Mouse (Mus musculus): Measurements from ENCODE around the gene Pakap. TPM values are rescaled to one million over a fixed set of nuclear protein-coding genes. Genes with fewer than 3 reads are reported as not detected.

Gene Pakap
- polyA plus RNA-seq, 1 experiment from 2014 or later, result 12.6 TPM

DNA sequence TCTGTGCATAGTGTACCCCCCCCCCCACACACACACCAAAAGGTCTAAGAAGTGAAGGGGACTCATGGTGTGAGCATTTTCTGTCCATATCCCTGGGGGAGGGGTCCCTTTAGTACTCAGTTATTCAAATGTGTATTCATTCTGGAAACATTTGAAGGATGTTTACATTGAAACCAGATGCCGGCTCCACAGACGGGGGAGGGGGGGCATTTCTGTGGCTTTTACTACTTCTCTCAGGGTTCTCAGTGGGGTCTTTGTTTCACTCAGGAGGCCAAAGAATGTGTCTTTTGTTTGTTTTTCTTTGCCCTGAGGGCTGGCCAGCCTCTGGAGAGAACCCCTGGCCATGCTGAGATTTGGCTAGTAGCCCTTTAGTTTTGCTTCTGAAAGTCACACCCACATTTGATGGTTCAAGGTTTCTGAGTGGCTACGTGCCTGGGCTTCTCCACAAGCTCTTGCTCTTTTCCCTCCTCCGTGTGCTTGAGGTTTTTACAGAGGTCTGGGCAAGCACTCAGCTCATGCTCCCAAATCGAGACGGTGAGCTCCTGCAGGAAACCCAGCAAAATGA lies 24.2 kb upstream of the Pakap start:
- no peak overlapping the region for H3K4me3 ChIP-seq (replicated peaks; ENCODE audit: low read length)
- H3K9ac ChIP-seq, result no peak overlapping the region
- no peaks in the 10 kb centered on the region for H3K27me3 ChIP-seq (ENCODE audit: control insufficient read depth, insufficient read depth, low read length)
- H3K9me3 ChIP-seq (ENCODE audit: control insufficient read depth, low read length), result no peaks in the 10 kb centered on the region
- no peaks in the 10 kb centered on the region for H3K4me1 ChIP-seq (replicated peaks; ENCODE audit: control insufficient read depth, insufficient read depth, low read length)
- WGBS, result 7% methylated on average over 6 of the region's 6 CpGs
- ATAC-seq (ENCODE audit: low FRiP score), result peak; percentile 73; the same call in 1 of the 2 replicates
- DNase-seq (ENCODE audit: low spot score), result peak; percentile 47
- no peak overlapping the region for H3K27ac ChIP-seq
- no peak overlapping the region for H3K4me2 ChIP-seq (replicated peaks)
- no peaks in the 10 kb centered on the region for H3K36me3 ChIP-seq (replicated peaks; ENCODE audit: control insufficient read depth, insufficient read depth)

DNA sequence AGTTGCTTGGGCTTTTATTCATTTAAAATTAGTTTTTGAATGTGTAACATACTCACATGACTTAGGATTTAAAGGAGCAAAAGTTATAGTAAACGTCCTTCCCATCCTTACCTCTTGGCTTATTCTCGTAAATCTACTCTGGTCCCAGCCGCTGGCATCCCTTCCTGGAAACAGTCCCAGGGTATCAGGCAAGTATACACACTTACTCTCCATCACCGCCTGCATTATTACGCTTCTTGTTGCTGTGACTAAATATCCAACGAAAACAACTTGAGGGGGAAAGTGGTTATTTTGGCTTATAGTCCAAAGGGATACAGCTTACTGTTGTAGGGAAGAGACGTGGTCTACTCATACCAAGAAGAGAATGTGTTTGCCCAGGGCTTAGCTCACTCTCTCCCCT lies 20.2 kb upstream of the Pakap start:
- ATAC-seq (ENCODE audit: low FRiP score), result no peak
- H3K27me3 ChIP-seq (ENCODE audit: control insufficient read depth, insufficient read depth, low read length), result no peaks in the 10 kb centered on the region
- DNase-seq (ENCODE audit: low spot score), result no peak
- H3K4me2 ChIP-seq (replicated peaks), result no peak overlapping the region
- H3K9me3 ChIP-seq (ENCODE audit: control insufficient read depth, low read length), result no peaks in the 10 kb centered on the region
- H3K4me3 ChIP-seq (replicated peaks; ENCODE audit: low read length), result no peak overlapping the region
- WGBS, result 91% methylated on average over 7 of the region's 7 CpGs
- no peak overlapping the region for H3K27ac ChIP-seq
- no peaks in the 10 kb centered on the region for H3K4me1 ChIP-seq (replicated peaks; ENCODE audit: control insufficient read depth, insufficient read depth, low read length)
- H3K36me3 ChIP-seq (replicated peaks; ENCODE audit: control insufficient read depth, insufficient read depth), result no peaks in the 10 kb centered on the region
- H3K9ac ChIP-seq, result no peak overlapping the region

DNA sequence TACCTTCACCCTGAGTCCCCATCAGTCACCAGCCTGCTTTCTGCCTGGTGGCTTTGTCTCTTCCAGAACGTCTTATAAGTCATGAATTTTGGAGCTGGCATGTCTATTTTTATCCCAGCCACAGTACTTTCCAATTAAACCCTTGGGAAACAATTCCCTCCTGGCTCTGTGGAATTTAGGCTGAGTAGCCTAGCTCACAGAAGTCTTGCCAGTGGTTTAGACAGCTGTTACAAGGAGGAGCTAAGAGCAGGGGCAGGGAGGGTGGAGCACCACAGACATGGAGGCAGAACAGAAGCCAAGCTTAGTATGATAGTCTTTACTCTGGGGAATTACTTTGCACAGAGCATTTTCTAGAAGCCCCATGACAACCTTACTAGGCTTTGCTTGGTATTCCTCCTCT lies 17.8 kb upstream of the Pakap start:
- H3K9ac ChIP-seq, result no peak overlapping the region
- DNase-seq (ENCODE audit: low spot score) (no peak), ATAC-seq (ENCODE audit: low FRiP score) (no peak)
- H3K4me3 ChIP-seq (replicated peaks; ENCODE audit: low read length), result no peak overlapping the region
- no peaks in the 10 kb centered on the region for H3K9me3 ChIP-seq (ENCODE audit: control insufficient read depth, low read length)
- WGBS, result 50% methylated on average over 1 of the region's 1 CpGs
- H3K4me2 ChIP-seq (replicated peaks), result no peak overlapping the region
- no peaks in the 10 kb centered on the region for H3K4me1 ChIP-seq (replicated peaks; ENCODE audit: control insufficient read depth, insufficient read depth, low read length)
- H3K36me3 ChIP-seq (replicated peaks; ENCODE audit: control insufficient read depth, insufficient read depth), result no peaks in the 10 kb centered on the region
- no peaks in the 10 kb centered on the region for H3K27me3 ChIP-seq (ENCODE audit: control insufficient read depth, insufficient read depth, low read length)
- no peak overlapping the region for H3K27ac ChIP-seq

DNA sequence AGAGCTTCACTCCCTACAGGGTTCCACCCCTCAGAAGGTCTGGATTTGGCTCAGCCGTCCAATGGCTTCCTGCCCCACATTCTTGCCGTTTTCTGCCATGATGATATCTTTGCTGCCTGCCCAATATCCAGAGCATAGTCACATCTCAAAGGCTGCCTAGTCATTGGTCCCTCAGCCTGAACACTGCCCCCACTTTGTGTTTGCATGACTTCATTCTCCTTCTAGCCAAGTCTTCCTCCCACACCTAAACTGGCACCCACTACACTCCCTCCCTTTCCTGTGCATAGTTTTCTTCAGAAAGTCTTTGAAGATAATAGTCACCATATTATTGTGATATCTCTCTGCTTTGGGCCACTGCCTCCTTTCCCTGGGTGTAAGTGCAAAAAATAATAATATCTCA lies 10.9 kb upstream of the Pakap start:
- Histone ChIP-seq H3K36me3 (replicated peaks; ENCODE audit: control insufficient read depth, insufficient read depth) (no peaks in the 10 kb centered on the region), H3K27me3 (ENCODE audit: control insufficient read depth, insufficient read depth, low read length) (no peaks in the 10 kb centered on the region), H3K27ac (no peak overlapping the region), H3K9ac (no peak overlapping the region), H3K9me3 (ENCODE audit: control insufficient read depth, low read length) (no peaks in the 10 kb centered on the region), H3K4me2 (replicated peaks) (no peak overlapping the region), H3K4me1 (replicated peaks; ENCODE audit: control insufficient read depth, insufficient read depth, low read length) (no peaks in the 10 kb centered on the region), H3K4me3 (replicated peaks; ENCODE audit: low read length) (no peak overlapping the region)
- no peak for ATAC-seq (ENCODE audit: low FRiP score)
- no peak for DNase-seq (ENCODE audit: low spot score)
- 81% methylated on average over 2 of the region's 2 CpGs for WGBS

DNA sequence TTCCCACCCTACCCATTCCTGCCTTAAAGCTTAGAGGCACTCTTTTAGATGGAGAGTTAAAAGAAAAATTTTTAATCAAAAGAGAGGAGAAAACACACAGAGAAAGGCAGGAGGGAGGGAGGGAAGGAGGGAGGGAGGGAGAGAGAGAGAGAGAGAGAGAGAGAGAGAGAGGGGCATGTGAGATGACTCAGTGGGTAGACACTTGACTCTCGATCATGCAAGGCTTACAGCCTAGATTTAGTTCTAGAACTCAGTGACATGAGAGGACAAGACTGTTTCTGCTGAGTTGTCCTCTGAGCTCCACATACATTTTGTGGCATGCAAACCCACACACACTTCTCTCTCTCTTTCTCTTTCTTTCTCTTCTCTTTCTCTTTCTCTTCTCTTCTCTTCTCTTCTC lies 8.5 kb upstream of the Pakap start:
- H3K9me3 ChIP-seq (ENCODE audit: control insufficient read depth, low read length), result no peaks in the 10 kb centered on the region
- WGBS, result 100% methylated on average over 1 of the region's 1 CpGs
- no peak overlapping the region for H3K4me3 ChIP-seq (replicated peaks; ENCODE audit: low read length)
- ATAC-seq (ENCODE audit: low FRiP score) (no peak), DNase-seq (ENCODE audit: low spot score) (no peak)
- no peaks in the 10 kb centered on the region; the same call in 1 of the 2 replicates for H3K27me3 ChIP-seq (ENCODE audit: control insufficient read depth, insufficient read depth, low read length)
- no peaks in the 10 kb centered on the region for H3K4me1 ChIP-seq (replicated peaks; ENCODE audit: control insufficient read depth, insufficient read depth, low read length)
- no peak overlapping the region for H3K9ac ChIP-seq
- H3K36me3 ChIP-seq (replicated peaks; ENCODE audit: control insufficient read depth, insufficient read depth), result no peaks in the 10 kb centered on the region
- H3K4me2 ChIP-seq (replicated peaks), result no peak overlapping the region
- H3K27ac ChIP-seq, result no peak overlapping the region

DNA sequence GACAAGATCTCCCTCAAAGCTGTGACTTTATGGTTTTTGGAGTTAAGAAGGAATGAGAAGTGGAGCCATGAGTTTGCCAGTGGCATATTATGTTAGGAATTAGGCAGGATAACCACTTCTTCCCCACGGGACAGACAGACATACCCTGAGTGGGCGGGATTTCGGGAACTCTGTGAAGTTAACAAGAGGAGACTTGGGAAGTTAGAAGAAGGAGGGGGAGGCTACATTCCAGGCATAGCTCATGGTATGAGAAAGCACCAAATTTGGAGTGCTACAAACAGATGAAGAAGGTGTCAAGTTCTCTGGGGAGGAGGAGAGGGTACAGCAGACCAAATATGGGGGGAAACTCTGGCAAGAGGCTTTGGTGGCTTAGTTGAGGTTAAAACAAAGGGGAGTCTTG lies 8.0 kb upstream of the Pakap start:
- no peak overlapping the region for H3K27ac ChIP-seq
- H3K4me2 ChIP-seq (replicated peaks), result no peak overlapping the region
- 74% methylated on average over 3 of the region's 3 CpGs for WGBS
- ATAC-seq (ENCODE audit: low FRiP score) (no peak), DNase-seq (ENCODE audit: low spot score) (no peak)
- no peaks in the 10 kb centered on the region for H3K4me1 ChIP-seq (replicated peaks; ENCODE audit: control insufficient read depth, insufficient read depth, low read length)
- no peaks in the 10 kb centered on the region; the same call in 1 of the 2 replicates for H3K27me3 ChIP-seq (ENCODE audit: control insufficient read depth, insufficient read depth, low read length)
- H3K9ac ChIP-seq, result no peak overlapping the region
- H3K36me3 ChIP-seq (replicated peaks; ENCODE audit: control insufficient read depth, insufficient read depth), result no peaks in the 10 kb centered on the region
- no peaks in the 10 kb centered on the region for H3K9me3 ChIP-seq (ENCODE audit: control insufficient read depth, low read length)
- no peak overlapping the region for H3K4me3 ChIP-seq (replicated peaks; ENCODE audit: low read length)

DNA sequence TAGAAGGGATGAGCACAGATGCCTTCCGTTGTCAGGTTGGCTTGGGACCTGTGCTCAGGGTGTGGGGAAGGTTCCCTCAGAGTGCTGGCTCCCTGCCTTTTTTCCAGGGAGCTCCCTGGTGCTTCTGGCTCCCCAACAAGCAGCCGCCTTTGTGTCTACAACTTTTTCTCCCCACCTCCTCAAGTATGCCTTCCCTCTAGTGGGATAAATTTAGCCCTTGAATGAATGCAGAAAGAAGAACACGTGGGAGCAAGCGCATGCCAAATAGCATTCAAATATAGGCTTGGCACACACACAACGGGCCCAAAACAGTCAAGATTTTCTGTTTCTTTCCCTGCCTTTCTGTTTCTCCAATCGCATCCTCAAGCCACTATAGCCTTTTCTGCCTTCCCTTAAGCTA lies 6.9 kb upstream of the Pakap start:
- Histone ChIP-seq H3K4me2 (replicated peaks) (no peak overlapping the region), H3K4me3 (replicated peaks; ENCODE audit: low read length) (no peak overlapping the region), H3K27me3 (ENCODE audit: control insufficient read depth, insufficient read depth, low read length) (no peaks in the 10 kb centered on the region; the same call in 1 of the 2 replicates), H3K36me3 (replicated peaks; ENCODE audit: control insufficient read depth, insufficient read depth) (no peaks in the 10 kb centered on the region), H3K9me3 (ENCODE audit: control insufficient read depth, low read length) (no peaks in the 10 kb centered on the region), H3K27ac (no peak overlapping the region), H3K9ac (no peak overlapping the region), H3K4me1 (replicated peaks; ENCODE audit: control insufficient read depth, insufficient read depth, low read length) (no peaks in the 10 kb centered on the region)
- ATAC-seq (ENCODE audit: low FRiP score), result no peak
- 62% methylated on average over 6 of the region's 6 CpGs for WGBS
- DNase-seq (ENCODE audit: low spot score), result no peak

DNA sequence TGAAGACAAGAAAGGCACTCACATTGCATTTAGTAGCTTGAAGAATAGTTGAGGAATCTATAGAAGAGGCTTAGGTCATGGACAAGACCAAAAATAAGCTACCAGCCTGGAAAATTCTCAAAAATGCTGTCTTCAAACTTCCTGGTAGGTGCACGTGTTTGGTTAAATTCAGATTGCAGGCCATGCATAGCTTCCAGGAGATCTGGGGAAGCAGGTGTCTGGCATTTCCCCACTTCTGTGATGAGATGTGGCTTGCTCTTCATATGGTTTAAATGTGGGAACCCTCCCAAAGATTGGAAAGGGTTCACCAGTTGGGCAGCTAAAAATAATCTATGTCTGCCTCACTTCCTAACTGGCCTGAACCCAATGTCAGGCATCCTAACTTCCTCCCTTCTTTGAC lies 2.7 kb upstream of the Pakap start:
- no peak for DNase-seq (ENCODE audit: low spot score)
- no peaks in the 10 kb centered on the region for H3K36me3 ChIP-seq (replicated peaks; ENCODE audit: control insufficient read depth, insufficient read depth)
- no peaks in the 10 kb centered on the region for H3K9me3 ChIP-seq (ENCODE audit: control insufficient read depth, low read length)
- 97% methylated on average over 1 of the region's 1 CpGs for WGBS
- H3K27me3 ChIP-seq (ENCODE audit: control insufficient read depth, insufficient read depth, low read length), result peaks cover 4% of the 10 kb centered on the region; the same call in 1 of the 2 replicates
- peaks cover 10% of the 10 kb centered on the region; the same call in 1 of the 2 replicates for H3K4me1 ChIP-seq (replicated peaks; ENCODE audit: control insufficient read depth, insufficient read depth, low read length)
- H3K27ac ChIP-seq, result no peak overlapping the region
- no peak overlapping the region for H3K4me3 ChIP-seq (replicated peaks; ENCODE audit: low read length)
- H3K4me2 ChIP-seq (replicated peaks), result no peak overlapping the region
- ATAC-seq (ENCODE audit: low FRiP score), result no peak
- H3K9ac ChIP-seq, result no peak overlapping the region

DNA sequence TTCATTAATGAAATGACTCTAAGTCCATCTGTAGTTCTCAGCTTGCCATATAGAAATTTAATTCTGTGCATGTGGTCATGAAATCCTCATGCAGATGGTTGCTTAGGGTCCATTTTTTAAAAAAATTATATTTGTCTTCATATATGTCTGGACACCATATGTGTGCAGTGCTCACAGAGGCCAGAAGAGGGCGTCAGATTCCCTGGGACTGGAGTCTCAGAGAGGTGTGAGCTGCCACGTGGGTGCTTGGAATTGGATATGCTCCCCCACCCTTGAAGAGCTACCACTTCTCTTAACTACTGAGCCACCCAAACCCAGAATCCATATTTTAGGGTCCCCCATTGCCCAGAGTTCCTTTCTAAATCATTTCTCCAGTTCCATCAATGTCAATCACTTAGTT lies 2.2 kb upstream of the Pakap start:
- no peak overlapping the region for H3K4me3 ChIP-seq (replicated peaks; ENCODE audit: low read length)
- DNase-seq (ENCODE audit: low spot score) (no peak), ATAC-seq (ENCODE audit: low FRiP score) (no peak)
- no peak overlapping the region for H3K27ac ChIP-seq
- no peaks in the 10 kb centered on the region for H3K36me3 ChIP-seq (replicated peaks; ENCODE audit: control insufficient read depth, insufficient read depth)
- no peak overlapping the region for H3K4me2 ChIP-seq (replicated peaks)
- no peak overlapping the region for H3K9ac ChIP-seq
- 54% methylated on average over 2 of the region's 2 CpGs for WGBS
- H3K9me3 ChIP-seq (ENCODE audit: control insufficient read depth, low read length), result no peaks in the 10 kb centered on the region
- H3K4me1 ChIP-seq (replicated peaks; ENCODE audit: control insufficient read depth, insufficient read depth, low read length), result peaks cover 10% of the 10 kb centered on the region; the same call in 1 of the 2 replicates
- H3K27me3 ChIP-seq (ENCODE audit: control insufficient read depth, insufficient read depth, low read length), result peaks cover 4% of the 10 kb centered on the region; the same call in 1 of the 2 replicates

All from hindbrain, embryonic 14.5 days (tissue).